Mouse (Mus musculus) brain, embryonic 14.5 days (tissue): ENCODE measurements at regions not wholly inside any gene's neighbourhood (a gene's known extent, or its start where the extent isn't known, plus 50 kb on each side); places are given as distances from the start of the nearest gene placed in this dataset.

Source experiments
- CTCF ChIP-seq: fragments of 200-500 bp; IDR thresholded peaks from 2 replicates; pipeline ENCODE4 v1.5.1; 2012; ENCODE audit warnings: inconsistent platforms, mild to moderate bottlenecking, moderate library complexity, borderline replicate concordance; ENCODE audit not compliant: insufficient read depth, insufficient read length; ENCODE audit errors: extremely low read depth
- POLR2A ChIP-seq: fragments of 200-500 bp; IDR thresholded peaks from 2 replicates; pipeline ENCODE4 v1.6.1; 2012; ENCODE audit warnings: mild to moderate bottlenecking, inconsistent platforms, borderline replicate concordance; ENCODE audit not compliant: poor library complexity, insufficient read depth, insufficient read length, severe bottlenecking; ENCODE audit errors: extremely low read depth

DNA sequence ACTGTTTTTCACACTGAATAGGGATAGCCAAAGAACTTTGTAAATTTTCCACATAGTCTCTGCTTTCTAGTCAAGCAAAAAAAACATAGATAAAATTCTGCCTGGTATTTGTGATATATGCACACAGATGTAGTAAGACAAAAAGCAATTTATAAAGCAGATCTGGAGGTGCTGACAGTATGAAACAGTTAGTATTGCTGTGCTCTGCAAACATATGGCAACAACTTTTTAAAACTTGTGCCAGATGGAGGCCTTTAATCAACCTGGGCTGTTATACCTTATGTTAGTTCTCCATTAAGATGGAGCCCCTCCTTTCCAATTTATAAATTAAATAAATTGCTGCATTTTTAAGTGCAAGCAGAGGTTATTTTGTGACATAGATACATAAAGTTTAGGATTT lies 237.3 kb downstream of the 1700008P02Rik start:
- no peak for TF ChIP-seq POLR2A
- no peak for TF ChIP-seq CTCF
